Mouse (Mus musculus): Measurements from ENCODE around the gene Ubash3b.

- TF ChIP-seq GATA1 (IDR thresholded peaks at IDR 0.05; ENCODE audit: borderline replicate concordance, low read length) (no peak), FLI1 (IDR thresholded peaks at IDR 0.05; ENCODE audit: low read length) (no peak)
Measured at GRCm38 (mm10) chr9:41160536-41161176, 841 bp downstream of the Ubash3b start.

All from megakaryocyte, embryonic 14.5 days (primary cell).